Mouse (Mus musculus) kidney, adult 10 weeks (tissue): ENCODE measurements around the gene Gm20388. TPM values are rescaled to one million over a fixed set of nuclear protein-coding genes. Genes with fewer than 3 reads are reported as not detected.

Experiments
- polyA plus RNA-seq: library from polyadenylated mRNA; stranded (reverse); fragments of 350-450 nt; fragmentation: Illumina TruSeq; extraction: RNeasy Lipid Tissue Mini Kit (QIAGEN cat#74804); gene quantifications from one replicate; pipeline ENCODE4 v1.2.3, GENCODE M21; 2014; ENCODE audit warnings: low read depth, low replicate concordance

Gm20388 gene
- polyA plus RNA-seq, 1 experiment from 2014 or later, result 3.9 TPM

DNA sequence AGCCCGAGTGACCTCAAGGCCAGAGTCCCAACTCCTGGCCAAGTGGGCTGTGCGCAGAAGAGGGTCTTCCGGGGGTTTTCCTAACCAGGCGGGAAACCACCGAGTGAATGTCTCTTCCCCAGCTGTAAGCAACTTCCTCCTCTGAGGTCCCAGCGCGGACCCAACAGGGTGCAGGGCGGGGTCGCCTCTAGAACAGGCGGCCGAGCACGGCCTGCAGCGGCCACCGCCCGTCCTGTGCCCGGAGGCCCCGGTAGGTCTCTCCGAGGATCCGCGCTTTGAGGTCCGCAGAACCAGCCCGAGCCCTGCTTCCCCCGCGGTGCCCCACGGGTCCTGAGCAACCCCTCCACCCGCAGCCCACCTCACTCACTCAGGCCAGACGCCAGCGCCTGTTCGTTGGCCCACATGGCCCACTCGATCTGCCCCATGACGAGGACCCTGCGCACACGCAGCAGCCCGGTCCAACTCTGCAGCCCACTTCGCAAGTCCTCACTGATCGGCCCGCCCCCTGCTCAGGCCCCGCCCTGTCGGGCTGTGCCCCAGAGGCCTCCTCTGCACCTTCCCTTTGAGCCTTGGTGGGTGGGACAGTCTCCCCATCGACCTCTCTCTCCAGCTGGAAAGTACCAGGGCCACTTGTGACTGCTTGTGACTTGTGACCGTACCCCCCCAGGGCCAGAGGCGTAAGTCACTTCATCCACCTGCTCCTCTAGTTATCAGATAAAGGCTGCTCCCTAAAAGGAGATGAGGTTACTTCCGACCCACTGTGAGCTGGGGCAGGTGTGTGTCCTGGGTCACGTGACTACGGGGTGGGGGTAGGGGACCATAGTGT is 2522.0 kb downstream of the Gm20388 start, which contains the start of gene Cyba:
Cyba (minus strand) TSS at position 488 of the 826 bp plus-strand sequence.

DNA sequence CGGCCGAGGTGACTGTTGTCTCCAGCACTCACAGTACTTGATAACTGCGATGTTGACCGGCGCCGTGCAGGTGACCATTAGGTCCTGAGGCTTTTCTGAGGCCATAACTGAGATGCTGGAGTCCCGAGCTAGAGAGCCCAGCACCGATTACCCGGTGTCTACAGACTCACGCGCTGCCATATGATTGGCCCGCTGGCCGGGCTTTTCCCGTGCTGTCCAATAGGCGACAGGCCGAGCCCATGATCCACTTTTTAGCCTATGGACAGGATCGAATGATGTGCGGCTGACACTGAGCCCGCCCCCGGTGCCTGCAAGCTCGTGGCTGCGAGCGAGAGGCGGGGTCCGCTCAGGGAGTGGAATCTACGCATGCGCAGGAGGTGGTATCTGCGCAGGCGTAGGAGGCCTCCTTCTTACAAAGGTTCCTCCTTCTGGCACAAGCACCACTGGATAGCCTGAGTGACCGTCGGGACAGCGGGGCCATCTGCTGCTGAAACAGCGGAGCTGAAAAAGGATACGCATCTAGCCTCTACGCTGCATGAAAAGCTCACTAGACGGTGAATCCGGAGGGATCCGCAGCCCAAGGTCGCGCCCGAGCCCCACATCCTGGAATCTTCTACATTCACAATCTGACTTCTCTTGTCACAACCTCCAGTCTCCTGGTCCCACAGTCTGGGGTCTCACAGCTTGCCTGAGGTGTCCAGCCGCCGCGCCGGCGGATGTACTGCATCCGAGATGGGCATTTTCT is 2532.8 kb downstream of the Gm20388 start, which contains the start of gene Mvd:
Mvd (minus strand) TSS at position 161 of the 745 bp plus-strand sequence.

GRCm38 (mm10) chr8:122460524-122461472 is 2550.2 kb downstream of the Gm20388 start, which contains the start of gene Snai3:
Snai3 (minus strand) TSS chr8:122460733.

DNA sequence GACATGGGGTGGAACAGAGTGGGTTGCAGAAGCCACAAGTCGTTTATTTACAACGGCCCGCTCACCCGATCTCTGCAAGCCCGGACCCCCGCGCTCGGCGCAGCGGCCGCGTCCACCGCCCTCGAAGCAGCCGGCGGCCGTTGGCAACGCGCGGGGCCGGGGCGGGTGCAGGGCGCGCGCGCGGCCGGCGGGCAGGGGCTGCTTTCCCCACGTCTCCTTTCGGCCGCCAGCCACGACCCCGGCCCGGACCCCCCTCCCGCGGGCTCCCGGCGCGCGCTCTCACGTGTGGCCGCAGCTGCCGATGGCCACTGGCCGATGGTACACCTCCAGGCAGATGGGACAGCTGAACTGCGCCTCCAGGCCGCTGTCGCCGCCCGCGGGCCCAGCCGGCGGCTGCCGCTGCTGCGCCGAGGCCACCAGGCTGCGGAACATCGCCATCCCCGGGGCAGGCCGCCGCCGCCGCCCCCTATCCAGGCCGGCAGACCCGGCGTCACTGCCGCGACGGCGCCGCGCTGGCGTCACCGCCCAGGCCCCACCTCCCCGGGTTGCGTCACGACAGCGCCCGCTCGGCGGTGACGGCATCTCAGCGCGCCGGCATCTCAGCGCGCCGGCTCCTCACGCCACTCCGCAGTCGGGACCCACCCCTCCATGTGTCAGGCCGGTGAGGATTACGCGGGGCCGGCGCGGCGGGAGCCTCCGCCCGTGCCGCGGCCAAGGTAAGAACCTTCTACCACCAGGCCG is 2565.1 kb downstream of the Gm20388 start, which contains the start of the genes Rnf166 and Ctu2:
Rnf166 (minus strand) TSS at position 485 of the 741 bp plus-strand sequence.
Ctu2 (plus strand) TSS at position 564 of the 741 bp plus-strand sequence.

DNA sequence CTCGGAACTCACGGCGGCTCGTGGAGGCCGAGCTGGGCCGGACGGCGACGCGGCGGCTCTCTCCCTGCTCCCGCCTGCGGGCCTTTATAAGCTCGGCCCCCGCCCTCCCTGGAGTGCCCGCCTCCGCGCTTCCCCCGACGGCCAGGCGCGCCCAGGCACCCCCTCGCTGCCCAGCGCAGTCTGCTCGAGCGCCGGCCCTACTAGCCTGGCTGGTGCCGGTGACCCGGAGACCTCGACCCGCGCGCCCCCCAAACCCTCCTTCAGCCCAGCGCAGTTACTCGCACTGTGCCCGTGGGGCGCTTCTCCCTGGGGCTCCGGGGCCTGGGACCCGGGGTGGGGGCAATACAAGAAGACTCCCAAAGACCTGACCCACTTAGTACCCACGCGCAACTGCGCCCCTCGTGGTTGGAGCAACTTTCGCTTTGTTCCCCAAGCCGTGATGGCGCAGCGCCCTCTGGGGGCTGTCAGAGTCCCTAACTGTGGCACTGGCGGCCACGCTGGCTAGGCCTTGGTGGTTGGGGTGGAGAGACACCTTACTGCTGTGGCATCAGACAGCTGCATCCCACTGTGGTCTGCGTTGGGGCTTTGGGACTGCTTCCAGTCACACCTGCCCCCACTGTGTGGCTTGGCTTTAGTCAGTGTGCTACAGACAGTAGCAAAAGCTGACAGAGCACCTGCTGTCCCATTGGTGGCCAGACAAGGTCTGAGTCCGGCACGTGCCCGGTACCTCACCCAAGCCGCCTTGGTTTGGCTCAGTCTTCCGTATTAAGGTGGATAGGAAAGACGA is 2640.8 kb downstream of the Gm20388 start, which contains the start of gene Piezo1:
Piezo1 (minus strand) TSS at position 65 of the 787 bp plus-strand sequence.

DNA sequence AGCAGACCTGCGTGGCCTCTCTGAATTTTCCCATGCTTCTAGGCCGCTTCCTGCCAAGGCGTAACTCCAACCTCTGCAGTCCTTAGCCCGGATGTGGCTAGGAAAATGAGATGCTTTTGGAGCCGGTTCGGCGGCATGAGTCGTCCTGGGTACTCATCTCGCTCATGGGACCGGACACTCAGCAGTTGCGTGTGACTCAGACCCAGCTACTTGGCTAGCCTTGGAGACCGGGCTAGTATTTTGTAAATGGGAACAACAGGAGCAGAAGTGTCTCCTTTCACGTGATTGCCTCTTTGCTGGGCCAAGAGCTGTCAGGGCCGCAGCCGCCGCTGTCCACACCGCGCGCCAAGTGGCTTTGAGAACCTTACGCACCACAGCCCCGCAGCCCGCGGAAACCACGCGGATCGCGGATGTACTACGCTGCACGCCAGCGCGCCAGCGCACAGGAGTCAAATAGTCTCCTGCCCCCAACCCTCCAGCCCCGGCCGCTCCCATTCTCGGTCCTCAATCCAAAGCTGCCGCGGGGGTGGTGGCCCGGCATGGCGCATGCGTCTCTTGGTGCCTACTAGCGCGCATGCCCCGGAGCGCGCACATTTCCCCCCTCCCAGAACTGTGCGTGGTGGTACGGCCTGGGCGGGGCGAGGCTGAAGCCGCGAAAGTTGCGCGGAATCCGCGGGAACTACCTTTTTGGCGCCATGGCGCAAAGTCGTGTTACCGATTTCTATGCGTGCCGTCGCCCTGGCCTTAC is 2656.9 kb downstream of the Gm20388 start, which contains the start of gene Cdt1:
Cdt1 (plus strand) TSS at position 655 of the 748 bp plus-strand sequence.

GRCm38 (mm10) chr8:122576648-122577022 is 2666.0 kb downstream of the Gm20388 start, which contains the start of gene Aprt:
Aprt (minus strand) TSS chr8:122576909.

GRCm38 (mm10) chr8:122611295-122612133 is 2700.9 kb downstream of the Gm20388 start, which contains the start of the genes Galns and Trappc2l:
Galns (minus strand) TSS chr8:122611463.
Trappc2l (plus strand) TSS chr8:122611640.

DNA sequence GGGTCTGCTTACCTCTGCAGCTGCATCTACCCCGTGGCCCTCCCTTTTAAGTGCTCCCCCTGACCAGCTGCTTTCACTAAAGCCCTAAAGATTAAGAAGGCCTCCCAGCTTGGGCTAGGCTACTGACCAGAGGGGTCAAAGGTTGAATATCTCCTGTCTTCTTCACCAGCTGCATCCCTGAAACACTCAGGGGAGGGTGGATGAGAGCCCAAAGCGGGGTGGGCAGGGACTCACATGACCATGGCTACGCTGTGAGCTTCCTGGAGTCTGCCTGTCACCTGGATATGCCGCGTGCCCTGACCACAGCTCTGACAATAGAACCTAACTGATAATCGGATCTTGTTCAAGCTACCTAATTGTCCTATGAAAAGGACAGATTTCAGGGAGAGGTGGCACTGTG is 2712.1 kb downstream of the Gm20388 start, which contains the start of gene Pabpn1l:
Pabpn1l (minus strand) TSS at position 13 of the 400 bp plus-strand sequence.

DNA sequence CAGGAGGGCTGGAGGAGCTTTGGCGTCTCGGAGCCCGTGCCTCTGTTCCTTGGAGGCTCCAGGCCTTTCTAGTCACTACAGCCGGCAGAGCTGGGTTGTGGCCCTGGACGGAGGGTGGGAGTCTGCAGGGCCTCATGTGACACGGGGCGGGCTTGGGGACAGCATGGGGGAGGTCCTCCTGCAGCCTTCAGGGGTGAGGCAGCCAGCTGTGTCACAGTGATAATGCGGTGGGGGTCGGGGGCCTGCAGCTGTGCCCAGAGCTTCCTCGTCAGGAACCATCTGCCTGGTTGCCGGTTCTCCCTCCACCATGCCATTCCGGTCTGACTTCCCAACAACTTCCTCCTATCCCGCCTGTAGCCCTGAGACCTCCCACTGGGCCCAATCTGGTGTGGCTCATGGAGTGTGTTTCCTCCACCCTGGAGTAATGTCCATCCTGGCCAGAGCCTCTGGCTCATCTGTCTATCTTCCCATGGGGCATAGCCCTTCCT is 2788.4 kb downstream of the Gm20388 start, which contains the start of gene Cbfa2t3:
Cbfa2t3 (minus strand) TSS at position 105 of the 488 bp plus-strand sequence.

DNA sequence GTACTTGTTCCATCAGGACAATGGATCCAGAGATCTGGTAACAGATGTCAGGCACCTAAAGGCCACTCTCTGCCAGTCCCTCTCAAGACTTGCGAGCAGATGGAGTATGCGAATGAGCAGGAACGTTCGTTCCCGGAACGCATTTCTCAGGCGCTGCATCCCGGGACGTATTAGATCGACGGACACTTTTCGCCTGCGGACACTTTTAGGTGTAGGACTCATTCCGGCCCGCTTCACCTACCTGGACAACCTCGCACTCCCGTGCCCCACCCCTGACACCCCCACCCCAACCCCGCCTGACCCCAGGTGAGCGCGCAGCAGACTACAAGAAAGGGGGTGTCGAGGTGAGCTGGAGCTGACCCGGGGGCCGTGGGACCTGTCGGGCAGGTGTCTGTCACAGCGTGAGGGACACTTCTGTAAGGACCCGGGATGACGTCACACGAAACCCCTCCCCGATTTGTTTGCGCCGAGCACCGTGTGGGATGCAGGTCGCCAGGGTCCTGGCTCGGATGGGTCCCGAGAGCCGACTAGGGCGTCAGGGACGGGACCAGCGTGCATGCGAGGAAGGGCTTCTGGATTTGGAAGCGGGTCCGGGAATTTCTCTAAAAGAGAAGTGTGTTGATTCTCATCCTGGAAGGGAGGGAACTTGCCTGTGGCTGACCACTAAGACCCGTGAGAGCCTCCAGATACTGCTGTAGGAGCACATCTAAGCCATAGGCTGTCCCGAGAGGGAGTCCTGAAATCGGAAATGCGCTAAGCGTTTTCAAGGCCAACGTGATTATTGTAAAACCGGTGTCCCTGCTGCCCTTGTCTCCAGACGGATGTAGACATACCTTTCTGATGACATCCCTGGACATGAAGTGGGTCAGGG is 2864.9 kb downstream of the Gm20388 start, which contains the start of gene Acsf3:
Acsf3 (plus strand) TSS at position 202 of the 871 bp plus-strand sequence.

DNA sequence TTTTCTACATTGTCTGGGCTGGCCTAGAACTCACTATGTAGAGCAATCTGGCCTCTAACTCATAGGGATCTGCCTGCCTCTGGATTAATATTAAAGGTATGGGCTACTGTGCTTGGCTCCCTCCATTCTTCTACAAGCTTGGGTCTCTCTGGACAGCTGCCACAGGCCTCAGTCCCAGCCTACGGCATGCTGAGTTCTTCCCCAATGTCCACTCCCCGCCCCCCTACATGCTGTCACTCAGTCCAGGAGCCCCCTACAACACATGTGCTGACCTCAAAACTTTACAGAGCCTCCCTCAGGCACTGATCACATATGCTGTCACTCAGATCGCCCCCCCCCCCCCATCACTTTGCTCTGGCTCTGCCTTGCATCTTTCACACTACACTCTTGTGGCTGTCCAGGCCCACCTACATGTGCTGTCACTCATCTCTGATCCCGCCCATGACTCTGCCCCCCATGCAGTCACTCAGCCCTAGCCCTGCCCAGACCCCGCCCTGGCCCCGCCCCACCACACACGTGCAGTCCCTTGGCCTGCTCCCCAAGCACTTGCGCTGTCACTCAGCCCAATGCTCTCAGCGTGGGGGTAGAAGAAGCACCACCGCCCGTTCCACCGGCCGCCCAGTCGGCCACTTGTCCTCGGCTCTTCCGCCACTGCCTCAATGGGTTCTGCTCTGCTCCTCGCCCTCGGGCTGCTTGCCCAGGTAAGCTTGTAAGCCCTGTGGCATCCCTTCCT is 2937.4 kb downstream of the Gm20388 start, which contains the start of gene Cdh15:
Cdh15 (plus strand) TSS at position 138 of the 733 bp plus-strand sequence.

DNA sequence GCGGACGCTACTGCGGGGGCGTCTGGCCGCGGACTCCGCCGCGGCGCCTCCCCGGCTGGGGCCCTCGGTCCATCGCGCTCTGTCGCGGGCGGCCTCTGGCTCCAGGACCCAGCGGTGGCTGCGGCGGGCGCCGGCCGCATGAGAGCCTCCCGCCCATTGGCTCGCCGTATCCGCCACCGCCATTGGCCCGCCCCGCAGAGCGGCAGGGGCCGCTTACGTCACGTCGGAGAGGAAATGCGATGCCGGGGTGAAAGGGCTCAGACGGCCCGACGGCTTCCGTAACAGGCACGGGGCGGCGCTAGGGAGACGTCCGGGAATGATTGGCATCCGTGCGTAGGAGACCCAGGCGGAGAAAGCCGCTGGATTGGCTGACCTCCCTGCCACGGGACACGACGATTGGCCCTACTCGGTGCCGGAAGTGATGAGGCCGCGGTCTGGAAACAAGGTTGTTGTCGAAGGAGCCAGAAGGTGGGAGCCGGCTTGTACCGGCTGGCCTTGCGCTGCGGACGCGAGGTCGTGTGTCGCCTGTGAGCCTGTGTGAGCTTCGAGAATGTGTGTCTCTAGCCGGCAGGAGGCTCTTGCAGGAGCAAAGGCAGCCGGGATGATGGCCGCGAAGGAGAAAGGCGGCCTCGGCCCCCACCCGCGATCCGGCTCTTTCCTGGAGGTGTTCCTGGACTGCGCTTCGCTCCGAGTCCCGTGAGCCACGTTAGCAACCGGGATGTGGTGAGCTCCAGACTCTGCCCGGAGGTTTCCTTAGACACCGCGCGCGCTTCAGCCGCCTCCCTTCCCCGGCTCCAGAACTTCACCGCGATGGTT is 3131.7 kb downstream of the Gm20388 start, which contains the start of gene Ankrd11:
Ankrd11 (minus strand) TSS at position 120 of the 816 bp plus-strand sequence.

DNA sequence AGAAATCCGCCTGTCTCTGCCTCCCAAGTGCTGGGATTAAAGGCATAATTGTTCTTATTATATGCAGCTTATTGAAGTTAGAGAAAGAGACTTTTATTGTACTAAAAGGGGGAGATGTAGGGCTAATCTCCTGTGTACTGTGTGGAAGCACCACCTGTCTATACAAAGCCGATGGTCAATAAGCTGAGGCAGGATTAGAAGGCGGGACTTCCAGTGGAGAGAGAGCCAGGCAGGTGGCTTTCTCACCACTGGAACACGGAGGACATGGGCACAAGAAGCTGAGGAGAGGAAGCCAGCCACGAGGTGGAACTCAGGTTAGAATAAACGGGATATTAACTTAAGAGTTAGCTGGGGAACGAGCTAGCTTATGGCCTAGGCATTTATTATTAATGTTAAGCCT is 3152.1 kb downstream of the Gm20388 start, which contains the start of gene Spg7:
Spg7 (plus strand) TSS at position 222 of the 400 bp plus-strand sequence.

